Mouse (Mus musculus) urinary bladder, postnatal 4 days (tissue): ENCODE data around the gene Safb2.
"Not testable (repeated sequence)": the region's sequence is repeated elsewhere in the genome, so short reads cannot be mapped to it uniquely, and the experiment has no call there.

Source experiments
- DNase-seq, 2 experiments: peaks; one replicate each; pipeline ENCODE4 v3.0.0; 2021 to 2022; ENCODE audit warnings: low spot score in 2 of 2

Gene Safb2

DNA sequence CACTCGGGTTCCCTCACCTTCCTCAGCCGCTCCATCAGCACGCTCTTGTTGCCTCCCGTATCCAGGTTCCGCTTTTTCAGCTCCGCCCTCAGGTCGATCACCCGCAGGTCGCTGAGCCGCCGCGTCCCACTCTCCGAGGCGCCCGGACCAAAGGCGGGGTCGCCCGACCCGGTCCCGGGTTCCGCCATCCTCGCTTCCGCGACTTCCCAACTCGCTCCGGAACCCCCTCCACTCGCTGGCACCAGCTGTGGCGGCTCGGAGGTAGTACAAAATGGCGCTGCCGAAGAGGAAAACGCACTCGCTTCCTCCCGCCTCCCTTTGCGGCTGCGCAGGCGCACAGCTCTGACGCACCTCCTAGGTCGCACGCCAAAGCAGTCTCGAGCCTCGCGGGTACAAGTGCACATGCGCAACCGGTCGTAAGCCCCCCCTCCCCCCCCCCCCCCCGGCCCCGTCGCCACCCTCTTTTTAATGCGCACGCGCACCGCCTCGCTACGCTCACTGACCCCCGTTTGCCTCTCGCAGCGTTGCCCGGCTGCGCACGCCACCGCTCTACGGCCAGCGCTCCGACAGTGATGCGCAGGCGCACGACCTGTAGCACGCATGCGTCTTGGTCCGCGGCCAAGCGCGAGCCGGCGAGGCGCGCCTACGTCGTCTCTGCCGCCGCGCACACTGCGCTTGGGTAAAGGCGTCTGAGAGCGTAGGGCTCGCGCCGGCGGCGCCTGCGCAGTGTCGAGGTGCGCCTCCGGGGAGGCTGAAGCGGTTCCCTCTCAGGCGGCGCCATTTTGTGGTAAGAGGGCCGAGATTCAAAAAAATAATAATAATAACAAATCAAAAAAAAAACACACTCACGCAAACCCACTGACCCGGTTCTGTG lies at the start of gene Safb2, which contains the start of gene Safb:
TSS of gene Safb2 (minus strand) at position 329 of the 874 bp plus-strand sequence.
TSS of gene Safb (plus strand) at position 569 of the 874 bp plus-strand sequence.
- peak; percentile 99 to 100 for DNase-seq

GRCm38 (mm10) chr17:56634023-56634422 lies 49.6 kb upstream of the Safb2 start:
- no peak for DNase-seq

DNA sequence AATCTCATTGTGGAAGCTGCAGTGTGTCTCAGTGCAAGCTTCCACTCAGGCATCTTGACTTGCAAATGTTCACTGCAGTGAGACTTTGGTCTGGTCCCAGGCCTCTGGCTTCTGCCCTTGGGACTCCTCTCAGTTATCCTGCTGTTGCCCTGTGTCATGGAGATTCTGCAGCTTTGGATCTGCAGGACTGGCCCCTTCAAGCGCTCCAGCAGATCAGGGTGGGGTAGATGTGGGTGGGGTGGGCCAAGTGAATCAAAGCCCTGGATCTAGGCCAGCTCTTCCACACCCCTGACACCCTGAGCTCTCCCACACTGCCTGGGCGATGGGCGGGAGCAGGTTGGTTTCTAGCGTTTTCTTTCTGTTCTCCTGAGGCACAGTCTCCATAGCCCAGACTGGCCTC lies 47.4 kb upstream of the Safb2 start:
- DNase-seq: no peak

- not testable (repeated sequence) for DNase-seq
Measured at GRCm38 (mm10) chr17:56629800-56630781, 45.7 kb upstream of the Safb2 start.

DNA sequence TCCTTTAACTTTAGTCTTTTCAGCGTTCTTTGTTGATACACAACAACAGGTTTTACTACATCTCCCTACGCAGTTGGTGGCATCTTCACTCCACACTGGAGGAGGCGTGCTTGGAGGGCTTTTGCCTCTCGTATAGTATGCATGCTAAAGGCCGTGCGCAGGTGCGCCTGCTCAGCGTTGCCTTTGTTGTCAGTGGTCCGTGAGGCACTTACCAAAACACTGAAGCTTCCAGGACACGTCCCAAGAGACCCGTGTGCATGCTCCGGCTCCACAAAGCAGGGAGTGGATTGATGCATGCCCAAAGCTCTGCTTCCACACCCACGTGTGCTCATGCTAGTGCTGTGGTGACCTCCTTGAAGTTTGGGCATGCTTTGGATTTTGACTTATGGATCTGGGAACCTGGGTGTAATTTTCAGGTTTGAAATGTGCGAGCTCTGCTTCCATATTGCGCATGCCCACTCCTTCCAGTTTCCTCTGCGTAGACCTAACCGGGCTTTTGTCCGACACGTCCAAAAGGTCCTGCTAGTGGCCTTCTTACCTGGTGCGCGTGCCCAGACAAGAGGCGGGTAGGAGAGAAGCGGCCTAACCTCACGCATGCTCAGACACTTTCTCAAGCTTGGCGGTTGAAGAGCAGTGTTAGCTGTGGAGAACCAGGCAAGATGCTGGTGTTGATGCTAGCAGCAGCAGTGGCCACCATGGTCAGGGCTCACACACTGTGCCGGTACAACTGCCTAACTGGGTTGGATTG lies 43.3 kb upstream of the Safb2 start, which contains the start of gene Catsperd:
TSS of gene Catsperd (plus strand) at position 614 of the 748 bp plus-strand sequence.
- DNase-seq: no peak

- DNase-seq: peak; percentile 91 to 97
Measured at GRCm38 (mm10) chr17:56626754-56627470, 42.5 kb upstream of the Safb2 start, which contains the start of gene Lonp1. Gene Lonp1 (minus strand): TSS chr17:56626887.

GRCm38 (mm10) chr17:56626260-56626659 lies 41.9 kb upstream of the Safb2 start:
- no peak for DNase-seq

- no peak for DNase-seq
Measured at GRCm38 (mm10) chr17:56625495-56625894, 41.1 kb upstream of the Safb2 start.

DNA sequence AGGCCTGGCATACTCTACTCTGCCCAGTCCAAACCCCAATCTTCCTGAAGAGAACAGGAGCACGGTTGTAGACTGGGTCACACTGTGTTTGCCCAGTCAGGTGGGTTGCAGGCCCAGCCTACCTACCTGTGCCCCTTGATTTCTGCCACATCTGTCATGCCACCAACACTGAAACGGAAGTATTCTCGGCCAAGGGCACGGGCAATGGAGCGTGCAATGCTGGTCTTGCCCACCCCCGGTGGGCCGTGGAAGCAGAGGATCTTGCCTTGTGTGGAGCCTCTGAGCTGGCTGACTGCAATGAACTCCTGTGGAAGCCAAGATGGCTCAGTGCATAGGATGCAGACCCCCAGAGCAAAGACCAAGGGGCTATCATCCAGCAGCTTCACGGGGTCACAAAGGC lies 33.2 kb upstream of the Safb2 start:
- DNase-seq: no peak

GRCm38 (mm10) chr17:56616725-56617124 lies 32.3 kb upstream of the Safb2 start:
- DNase-seq: no peak

GRCm38 (mm10) chr17:56615792-56616191 lies 31.4 kb upstream of the Safb2 start:
- DNase-seq: no peak

GRCm38 (mm10) chr17:56615136-56615784 lies 30.9 kb upstream of the Safb2 start:
- DNase-seq: no peak

DNA sequence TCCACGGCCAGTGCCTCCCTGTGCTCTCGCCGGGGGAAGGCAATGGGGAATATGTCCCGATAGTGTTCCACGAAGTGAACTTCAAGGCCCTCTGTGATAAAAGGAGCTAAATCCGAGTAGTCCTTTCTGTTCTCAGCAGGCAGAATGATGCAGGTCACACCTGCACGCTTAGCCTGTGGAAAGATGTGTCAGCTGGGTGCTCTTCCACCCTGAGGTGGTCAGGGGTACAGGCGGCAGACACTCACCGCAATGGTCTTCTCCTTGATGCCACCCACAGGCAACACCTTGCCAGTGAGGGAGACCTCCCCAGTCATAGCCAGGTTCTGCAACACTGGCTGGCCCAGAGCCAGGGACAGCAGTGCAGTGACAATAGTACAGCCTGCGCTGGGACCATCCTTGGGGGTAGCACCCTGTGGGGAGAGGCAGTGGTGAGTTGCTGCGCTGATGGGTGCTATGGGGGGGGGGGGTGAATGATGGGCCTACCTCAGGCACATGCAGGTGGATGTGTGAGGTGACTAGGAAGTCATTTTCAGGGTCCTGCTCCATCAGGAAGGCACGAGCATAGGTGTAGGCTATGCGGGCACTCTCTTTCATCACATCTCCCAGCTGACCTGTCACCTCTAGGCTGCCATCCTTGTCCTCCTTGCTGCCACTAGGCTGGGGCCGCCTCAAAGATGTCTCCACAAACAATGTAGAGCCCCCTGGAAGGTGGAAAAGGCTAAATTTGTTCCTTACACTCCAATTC lies 30.2 kb upstream of the Safb2 start:
- DNase-seq: no peak

- peak in 1 of 2 experiments; percentile 42 for DNase-seq
Measured at GRCm38 (mm10) chr17:56613893-56614292, 29.5 kb upstream of the Safb2 start.

DNA sequence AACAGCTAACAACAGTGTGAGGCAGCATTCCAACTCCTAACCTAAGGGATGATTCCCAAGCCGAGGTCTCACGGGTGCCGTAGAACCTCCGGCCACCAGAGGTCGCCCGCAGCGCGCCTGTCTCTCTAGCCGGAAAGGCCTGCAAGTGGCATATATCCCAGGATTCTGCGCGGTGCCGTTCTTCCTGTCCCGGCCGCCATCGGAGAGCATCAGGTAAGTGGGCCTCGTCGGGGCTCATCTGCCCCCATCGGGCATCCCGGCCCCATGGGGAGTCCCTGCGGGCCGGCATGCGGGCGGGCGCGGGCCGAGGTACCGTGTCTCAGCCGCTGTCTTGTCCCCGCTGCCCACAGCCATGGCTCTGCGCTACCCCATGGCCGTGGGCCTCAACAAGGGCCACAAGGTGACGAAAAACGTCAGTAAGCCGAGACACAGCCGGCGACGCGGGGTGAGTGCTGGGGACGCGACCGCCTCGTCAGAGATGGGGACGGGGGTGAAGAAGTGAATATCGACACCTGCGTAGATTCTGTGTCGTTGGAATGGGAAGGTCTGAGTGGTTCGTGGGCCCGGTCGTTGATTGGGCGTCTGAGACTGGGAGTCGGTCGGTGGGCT lies 29.0 kb upstream of the Safb2 start, which contains the start of gene Rpl36:
TSS of gene Rpl36 (plus strand) at position 181 of the 609 bp plus-strand sequence.
- peak; percentile 93 to 97 for DNase-seq

GRCm38 (mm10) chr17:56612565-56612939 lies 28.2 kb upstream of the Safb2 start:
- not testable (repeated sequence) for DNase-seq

- no peak for DNase-seq
Measured at GRCm38 (mm10) chr17:56611861-56612564, 27.6 kb upstream of the Safb2 start.

- DNase-seq: no peak
Measured at GRCm38 (mm10) chr17:56611323-56611722, 26.9 kb upstream of the Safb2 start.
